24 mouse cellular contexts compared by ENCODE assay signal in the genomic region with DNA sequence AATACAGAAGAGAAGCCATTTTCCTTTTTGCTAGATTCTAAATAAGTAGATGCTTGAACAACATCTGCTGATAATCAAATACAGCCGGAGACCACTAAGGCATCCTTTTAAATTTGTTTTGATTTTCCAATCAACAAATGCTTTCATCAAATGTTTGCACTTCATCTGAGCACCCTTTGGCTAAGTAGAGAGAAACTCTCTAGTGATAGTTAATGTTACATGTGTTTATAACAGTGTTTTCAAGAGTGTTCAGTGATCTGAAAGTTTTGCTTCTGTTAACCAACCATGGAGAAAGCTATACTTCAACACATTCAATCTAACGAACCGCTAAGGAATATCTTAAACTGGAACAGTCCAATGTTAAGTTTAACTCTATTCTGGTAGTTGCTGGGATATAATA.
"Had no signal": no experiment of that assay in that cellular context is flagged by ENCODE, and none has a peak within 500 bp of the region (broad histone marks: within the 10 kb centered on the region; RNA-seq: fewer than 3 reads in every experiment).

No protein-coding gene starts in this region.

- H3K4me3 ChIP-seq: gastrocnemius, adult 2 months; heart, embryonic 10.5 days; heart, embryonic 12.5 days; hindbrain, embryonic 13.5 days; hindbrain, embryonic 15.5 days; kidney, embryonic 15.5 days; limb, embryonic 13.5 days; limb, embryonic 15.5 days had no signal

- H3K27me3 ChIP-seq: heart, embryonic 12.5 days; hindbrain, embryonic 13.5 days; hindbrain, embryonic 15.5 days; kidney, embryonic 15.5 days; limb, embryonic 13.5 days; limb, embryonic 15.5 days had no signal

- DNase-seq: gastrocnemius, adult 2 months; gastrocnemius, postnatal 10 days; gastrocnemius, postnatal 25 days; heart, adult 18-20 months; heart, postnatal 10 days; heart, postnatal 36 days; kidney, adult 11 months; kidney, adult 2 months; kidney, adult 9 months; kidney, postnatal 14 days; kidney, postnatal 36 days; layer of hippocampus, adult 9-11 months; layer of hippocampus, postnatal 36 days; left cerebral cortex, postnatal 4 days had no signal

- ATAC-seq: hindbrain, postnatal 0 days; intestine, embryonic 16.5 days had no signal

- H3K27ac ChIP-seq: gastrocnemius, adult 2 months; heart, embryonic 10.5 days; hindbrain, embryonic 13.5 days; hindbrain, embryonic 15.5 days; hindbrain, postnatal 0 days; kidney, embryonic 15.5 days; kidney, postnatal 0 days; limb, embryonic 13.5 days; limb, embryonic 15.5 days had no signal

- H3K4me2 ChIP-seq: heart, embryonic 12.5 days; hindbrain, embryonic 13.5 days; hindbrain, embryonic 15.5 days; kidney, embryonic 15.5 days; limb, embryonic 13.5 days; limb, embryonic 15.5 days had no signal

- H3K9ac ChIP-seq: heart, embryonic 12.5 days; hindbrain, embryonic 13.5 days; hindbrain, embryonic 15.5 days; kidney, embryonic 15.5 days; limb, embryonic 13.5 days; limb, embryonic 15.5 days had no signal

- H3K4me1 ChIP-seq: heart, embryonic 10.5 days; heart, embryonic 12.5 days; hindbrain, embryonic 13.5 days; hindbrain, embryonic 15.5 days; kidney, embryonic 15.5 days; limb, embryonic 13.5 days; limb, embryonic 15.5 days had no signal

- H3K36me3 ChIP-seq: heart, embryonic 10.5 days; heart, embryonic 12.5 days; hindbrain, embryonic 13.5 days; hindbrain, embryonic 15.5 days; kidney, embryonic 15.5 days; limb, embryonic 13.5 days; limb, embryonic 15.5 days had no signal

- H3K9me3 ChIP-seq: heart, embryonic 10.5 days; heart, embryonic 12.5 days; hindbrain, embryonic 13.5 days; hindbrain, embryonic 15.5 days; kidney, embryonic 15.5 days; limb, embryonic 13.5 days; limb, embryonic 15.5 days had no signal
